Mouse (Mus musculus) midbrain, embryonic 16.5 days (tissue): ENCODE measurements at regions not wholly inside any gene's neighbourhood (a gene's known extent, or its start where the extent isn't known, plus 50 kb on each side); places are given as distances from the start of the nearest gene placed in this dataset.
"Not testable (repeated sequence)": the region's sequence is repeated elsewhere in the genome, so short reads cannot be mapped to it uniquely, and the experiment has no call there.

Experiments used
- ATAC-seq: fragments of 200-750 bp; cut with Nextera tagmentation; 2 replicates; pipeline ENCODE4 v1.8.0; 2017; ENCODE audit warnings: moderate TSS enrichment
- H3K27ac ChIP-seq: fragments of 300-500 bp; sonication (generic); 2 replicates; pipeline ENCODE4 v1.5.1; 2014; ENCODE audit warnings: mild to moderate bottlenecking, low read length, mixed read lengths
- H3K27me3 ChIP-seq: fragments of 300-500 bp; sonication (generic); 2 replicates; pipeline ENCODE4 v1.6.1; 2014; ENCODE audit warnings: low read depth, low read length, mixed read lengths; ENCODE audit not compliant: control insufficient read depth, insufficient read depth
- H3K36me3 ChIP-seq: fragments of 300-500 bp; sonication (generic); 2 replicates; pipeline ENCODE4 v1.6.1; 2014; ENCODE audit warnings: mild to moderate bottlenecking, low read length, moderate library complexity, mixed read lengths; ENCODE audit not compliant: control insufficient read depth, insufficient read depth
- H3K4me1 ChIP-seq: fragments of 300-500 bp; sonication (generic); 2 replicates; pipeline ENCODE4 v1.6.1; 2014; ENCODE audit warnings: mild to moderate bottlenecking, low read length, mixed read lengths; ENCODE audit not compliant: control insufficient read depth, insufficient read depth
- H3K4me2 ChIP-seq: fragments of 300-500 bp; sonication (generic); 2 replicates; pipeline ENCODE4 v1.6.1; 2014; ENCODE audit warnings: mild to moderate bottlenecking, low read length, mixed read lengths
- H3K4me3 ChIP-seq: fragments of 300-500 bp; sonication (generic); 2 replicates; pipeline ENCODE4 v1.5.1; 2014; ENCODE audit warnings: low read depth, mild to moderate bottlenecking, low read length, moderate library complexity, mixed read lengths
- H3K9ac ChIP-seq: fragments of 300-500 bp; sonication (generic); 2 replicates; pipeline ENCODE4 v1.6.1; 2014; ENCODE audit warnings: low read depth, low read length, mixed read lengths
- H3K9me3 ChIP-seq: fragments of 300-500 bp; sonication (generic); replicated peaks from 2 replicates; pipeline ENCODE4 v1.6.1; 2014; ENCODE audit warnings: mild to moderate bottlenecking, low read length, mixed read lengths; ENCODE audit not compliant: control insufficient read depth, poor library complexity, severe bottlenecking
- WGBS: fragments of 180-500 bp; shearing (Covaris S2); extraction: QIAGEN DNeasy Blood & Tissue Kit; methylation state at CpG from one replicate; pipeline ENCODE4 v1.1.7; 2014; 5-methylcytosine and 5-hydroxymethylcytosine counted together

- not testable (repeated sequence) for H3K9ac ChIP-seq, ATAC-seq, H3K4me1 ChIP-seq, H3K27ac ChIP-seq, H3K4me3 ChIP-seq, H3K27me3 ChIP-seq, H3K4me2 ChIP-seq, H3K9me3 ChIP-seq, H3K36me3 ChIP-seq
- WGBS, result 95% methylated on average over 14 of the region's 15 CpGs
Measured at GRCm38 (mm10) chr6:22657401-22657800, 217.9 kb upstream of the Ptprz1 start.

GRCm38 (mm10) chr6:22640100-22640499, 235.2 kb upstream of the Ptprz1 start:
- H3K4me1 ChIP-seq, result no peaks in the 10 kb centered on the region
- H3K4me2 ChIP-seq, result no peak overlapping the region
- no peaks in the 10 kb centered on the region for H3K9me3 ChIP-seq
- no peaks in the 10 kb centered on the region for H3K27me3 ChIP-seq
- no peak for ATAC-seq
- H3K36me3 ChIP-seq, result no peaks in the 10 kb centered on the region
- no peak overlapping the region for H3K9ac ChIP-seq
- no peak overlapping the region for H3K4me3 ChIP-seq
- no peak overlapping the region for H3K27ac ChIP-seq

- H3K27ac ChIP-seq, result no peak overlapping the region
- H3K4me2 ChIP-seq, result no peak overlapping the region
- WGBS, result 89% methylated on average over 3 of the region's 3 CpGs
- no peaks in the 10 kb centered on the region for H3K36me3 ChIP-seq
- H3K4me3 ChIP-seq, result no peak overlapping the region
- no peaks in the 10 kb centered on the region for H3K27me3 ChIP-seq
- no peaks in the 10 kb centered on the region for H3K9me3 ChIP-seq
- no peak overlapping the region for H3K9ac ChIP-seq
- ATAC-seq, result no peak
- no peaks in the 10 kb centered on the region for H3K4me1 ChIP-seq
Measured at GRCm38 (mm10) chr6:22635141-22635540, 240.2 kb upstream of the Ptprz1 start.

GRCm38 (mm10) chr6:22634740-22635139, 240.6 kb upstream of the Ptprz1 start:
- Histone ChIP-seq H3K9me3 (no peaks in the 10 kb centered on the region), H3K36me3 (no peaks in the 10 kb centered on the region), H3K4me2 (no peak overlapping the region), H3K4me1 (no peaks in the 10 kb centered on the region), H3K4me3 (no peak overlapping the region), H3K27me3 (no peaks in the 10 kb centered on the region), H3K27ac (no peak overlapping the region), H3K9ac (no peak overlapping the region)
- ATAC-seq, result no peak
- WGBS, result 59% methylated on average over 5 of the region's 5 CpGs

- no peak overlapping the region for H3K4me2 ChIP-seq
- no peaks in the 10 kb centered on the region for H3K9me3 ChIP-seq
- no peaks in the 10 kb centered on the region for H3K36me3 ChIP-seq
- H3K4me1 ChIP-seq, result no peaks in the 10 kb centered on the region
- ATAC-seq, result no peak; the same call in 1 of the 2 replicates
- WGBS, result 66% methylated on average over 5 of the region's 5 CpGs
- no peak overlapping the region for H3K27ac ChIP-seq
- H3K27me3 ChIP-seq, result no peaks in the 10 kb centered on the region
- H3K4me3 ChIP-seq, result no peak overlapping the region
- H3K9ac ChIP-seq, result no peak overlapping the region
Measured at GRCm38 (mm10) chr6:22591592-22591991, 235.5 kb upstream of the Fam3c start.

GRCm38 (mm10) chr6:22584851-22585250, 228.8 kb upstream of the Fam3c start:
- WGBS, result 40% methylated on average over 4 of the region's 4 CpGs
- Histone ChIP-seq H3K27ac (no peak overlapping the region), H3K4me3 (no peak overlapping the region), H3K27me3 (no peaks in the 10 kb centered on the region), H3K4me1 (no peaks in the 10 kb centered on the region), H3K9me3 (no peaks in the 10 kb centered on the region), H3K4me2 (no peak overlapping the region), H3K9ac (no peak overlapping the region), H3K36me3 (no peaks in the 10 kb centered on the region)
- no peak for ATAC-seq

GRCm38 (mm10) chr6:22572925-22573324, 216.9 kb upstream of the Fam3c start:
- 63% methylated on average over 1 of the region's 1 CpGs for WGBS
- Histone ChIP-seq H3K36me3 (no peaks in the 10 kb centered on the region), H3K4me3 (no peak overlapping the region), H3K4me2 (no peak overlapping the region), H3K27me3 (no peaks in the 10 kb centered on the region), H3K9me3 (no peaks in the 10 kb centered on the region), H3K27ac (no peak overlapping the region), H3K4me1 (no peaks in the 10 kb centered on the region), H3K9ac (no peak overlapping the region)
- ATAC-seq, result no peak

GRCm38 (mm10) chr6:22567891-22568290, 211.8 kb upstream of the Fam3c start:
- Histone ChIP-seq H3K36me3 (no peaks in the 10 kb centered on the region), H3K9ac (no peak overlapping the region), H3K9me3 (no peaks in the 10 kb centered on the region), H3K4me2 (no peak overlapping the region), H3K27ac (no peak overlapping the region), H3K27me3 (no peaks in the 10 kb centered on the region), H3K4me3 (no peak overlapping the region), H3K4me1 (no peaks in the 10 kb centered on the region)
- ATAC-seq, result no peak
- 79% methylated on average over 9 of the region's 9 CpGs for WGBS

GRCm38 (mm10) chr6:22548296-22549245, 192.5 kb upstream of the Fam3c start:
- Histone ChIP-seq H3K27ac (no peak overlapping the region), H3K27me3 (no peaks in the 10 kb centered on the region), H3K9me3 (no peaks in the 10 kb centered on the region), H3K4me3 (no peak overlapping the region), H3K4me2 (no peak overlapping the region), H3K36me3 (no peaks in the 10 kb centered on the region), H3K4me1 (peaks cover 3% of the 10 kb centered on the region; the same call in 1 of the 2 replicates), H3K9ac (no peak overlapping the region)
- peak; percentile 82 for ATAC-seq
- 57% methylated on average over 13 of the region's 13 CpGs for WGBS
